Mouse (Mus musculus) kidney, embryonic 16.5 days (tissue): ENCODE data around the gene Mthfd2. TPM values are rescaled to one million over a fixed set of nuclear protein-coding genes. Genes with fewer than 3 reads are reported as not detected.

ENCODE experiments used
- ATAC-seq: fragments of 200-750 bp; cut with Nextera tagmentation; 2 replicates; pipeline ENCODE4 v1.8.0; 2017; ENCODE audit warnings: moderate TSS enrichment; ENCODE audit not compliant: low FRiP score, low TSS enrichment
- H3K27ac ChIP-seq: fragments of 300-500 bp; sonication (generic); 2 replicates; pipeline ENCODE4 v1.5.1; 2014; ENCODE audit warnings: low read length
- H3K27me3 ChIP-seq: fragments of 300-500 bp; sonication (generic); 2 replicates; pipeline ENCODE4 v1.6.1; 2014; ENCODE audit warnings: low read length, control low read depth, mixed read lengths; ENCODE audit not compliant: insufficient read depth
- H3K36me3 ChIP-seq: fragments of 300-500 bp; sonication (generic); 2 replicates; pipeline ENCODE4 v1.6.1; 2014; ENCODE audit warnings: low read length, control low read depth, mixed read lengths; ENCODE audit not compliant: insufficient read depth
- H3K4me1 ChIP-seq: fragments of 300-500 bp; sonication (generic); 2 replicates; pipeline ENCODE4 v1.6.1; 2014; ENCODE audit warnings: low read length, control low read depth, mixed read lengths; ENCODE audit not compliant: insufficient read depth
- H3K4me2 ChIP-seq: fragments of 300-500 bp; sonication (generic); replicated peaks from 2 replicates; pipeline ENCODE4 v1.6.1; 2014; ENCODE audit warnings: low read depth, low read length
- H3K4me3 ChIP-seq: fragments of 300-500 bp; sonication (generic); 2 replicates; pipeline ENCODE4 v1.5.1; 2014; ENCODE audit warnings: mild to moderate bottlenecking, low read length
- H3K9ac ChIP-seq: fragments of 300-500 bp; sonication (generic); replicated peaks from 2 replicates; pipeline ENCODE4 v1.6.1; 2014; ENCODE audit warnings: low read length
- H3K9me3 ChIP-seq: fragments of 300-500 bp; sonication (generic); 2 replicates; pipeline ENCODE4 v1.6.1; 2016; ENCODE audit warnings: low read length, control low read depth
- WGBS: fragments of 180-500 bp; shearing (Covaris S2); extraction: QIAGEN DNeasy Blood & Tissue Kit; methylation state at CpG from one replicate; pipeline ENCODE4 v1.1.7; 2014; 5-methylcytosine and 5-hydroxymethylcytosine counted together
- polyA plus RNA-seq: library from polyadenylated mRNA; unstranded; fragments of >200 nt; fragmentation: Nextera tagmentation; extraction: Ambion mirVana; gene quantifications from 2 replicates; pipeline ENCODE4 v1.2.1, GENCODE M21; 2015

Gene Mthfd2
- polyA plus RNA-seq, 1 experiment from 2014 or later, result 40.5 TPM

- H3K4me1 ChIP-seq, result peaks cover 19% of the 10 kb centered on the region
- no peak overlapping the region for H3K9ac ChIP-seq
- peak overlapping the region; percentile 86; the same call in 1 of the 2 replicates for H3K4me2 ChIP-seq
- peaks cover 14% of the 10 kb centered on the region for H3K36me3 ChIP-seq
- no peaks in the 10 kb centered on the region for H3K9me3 ChIP-seq
- H3K27ac ChIP-seq, result no peak overlapping the region
- no peak overlapping the region for H3K4me3 ChIP-seq
- ATAC-seq, result no peak
- H3K27me3 ChIP-seq, result no peaks in the 10 kb centered on the region
These were observed 10.4 kb downstream of the Mthfd2 start for GRCm38 (mm10) chr6:83315293-83315692.

GRCm38 (mm10) chr6:83312514-83312913 lies 13.2 kb downstream of the Mthfd2 start:
- Histone ChIP-seq H3K36me3 (peaks cover 21% of the 10 kb centered on the region), H3K9me3 (no peaks in the 10 kb centered on the region), H3K9ac (no peak overlapping the region), H3K4me3 (no peak overlapping the region), H3K4me2 (no peak overlapping the region), H3K4me1 (peaks cover 17% of the 10 kb centered on the region), H3K27ac (no peak overlapping the region), H3K27me3 (no peaks in the 10 kb centered on the region)
- 90% methylated on average over 8 of the region's 8 CpGs for WGBS
- ATAC-seq, result no peak

- WGBS, result 90% methylated on average over 7 of the region's 7 CpGs
- Histone ChIP-seq H3K9ac (no peak overlapping the region), H3K36me3 (peaks cover 22% of the 10 kb centered on the region), H3K27me3 (no peaks in the 10 kb centered on the region), H3K9me3 (no peaks in the 10 kb centered on the region), H3K27ac (no peak overlapping the region), H3K4me1 (peaks cover 17% of the 10 kb centered on the region), H3K4me3 (no peak overlapping the region), H3K4me2 (no peak overlapping the region)
- no peak for ATAC-seq
These were observed 13.7 kb downstream of the Mthfd2 start for GRCm38 (mm10) chr6:83312021-83312420.

GRCm38 (mm10) chr6:83311206-83311605 lies 14.5 kb downstream of the Mthfd2 start:
- H3K27ac ChIP-seq, result no peak overlapping the region
- no peak for ATAC-seq
- H3K4me2 ChIP-seq, result no peak overlapping the region
- H3K36me3 ChIP-seq, result peaks cover 30% of the 10 kb centered on the region
- H3K4me3 ChIP-seq, result no peak overlapping the region
- no peak overlapping the region for H3K9ac ChIP-seq
- H3K9me3 ChIP-seq, result no peaks in the 10 kb centered on the region
- peaks cover 10% of the 10 kb centered on the region for H3K4me1 ChIP-seq
- 93% methylated on average over 11 of the region's 11 CpGs for WGBS
- no peaks in the 10 kb centered on the region for H3K27me3 ChIP-seq

- no peak for ATAC-seq
- H3K4me2 ChIP-seq, result no peak overlapping the region
- WGBS, result 93% methylated on average over 7 of the region's 7 CpGs
- no peak overlapping the region for H3K27ac ChIP-seq
- no peak overlapping the region for H3K4me3 ChIP-seq
- no peaks in the 10 kb centered on the region for H3K27me3 ChIP-seq
- H3K36me3 ChIP-seq, result peaks cover 43% of the 10 kb centered on the region
- H3K9ac ChIP-seq, result no peak overlapping the region
- no peaks in the 10 kb centered on the region for H3K4me1 ChIP-seq
- no peaks in the 10 kb centered on the region for H3K9me3 ChIP-seq
These were observed 16.7 kb downstream of the Mthfd2 start for GRCm38 (mm10) chr6:83309017-83309416.

- H3K27ac ChIP-seq, result no peak overlapping the region
- peaks cover 22% of the 10 kb centered on the region for H3K36me3 ChIP-seq
- H3K4me1 ChIP-seq, result peaks cover 5% of the 10 kb centered on the region; the same call in 1 of the 2 replicates
- WGBS, result 67% methylated on average over 5 of the region's 5 CpGs
- H3K4me2 ChIP-seq, result no peak overlapping the region
- peak; percentile 51; the same call in 1 of the 2 replicates for ATAC-seq
- no peak overlapping the region for H3K9ac ChIP-seq
- H3K9me3 ChIP-seq, result no peaks in the 10 kb centered on the region
- H3K27me3 ChIP-seq, result no peaks in the 10 kb centered on the region
- no peak overlapping the region for H3K4me3 ChIP-seq
These were observed 23.4 kb downstream of the Mthfd2 start for GRCm38 (mm10) chr6:83302264-83302663.

GRCm38 (mm10) chr6:83301294-83301693 lies 24.4 kb downstream of the Mthfd2 start:
- H3K9me3 ChIP-seq, result no peaks in the 10 kb centered on the region
- no peak overlapping the region for H3K4me3 ChIP-seq
- H3K27ac ChIP-seq, result no peak overlapping the region
- no peak overlapping the region for H3K9ac ChIP-seq
- H3K27me3 ChIP-seq, result no peaks in the 10 kb centered on the region
- H3K4me1 ChIP-seq, result peaks cover 5% of the 10 kb centered on the region; the same call in 1 of the 2 replicates
- H3K36me3 ChIP-seq, result peaks cover 14% of the 10 kb centered on the region
- ATAC-seq, result no peak
- 73% methylated on average over 2 of the region's 2 CpGs for WGBS
- no peak overlapping the region for H3K4me2 ChIP-seq

- no peak overlapping the region for H3K9ac ChIP-seq
- peaks cover 8% of the 10 kb centered on the region; the same call in 1 of the 2 replicates for H3K36me3 ChIP-seq
- H3K27ac ChIP-seq, result no peak overlapping the region
- WGBS, result 82% methylated on average over 7 of the region's 7 CpGs
- H3K9me3 ChIP-seq, result no peaks in the 10 kb centered on the region
- H3K4me1 ChIP-seq, result peaks cover 5% of the 10 kb centered on the region; the same call in 1 of the 2 replicates
- no peak overlapping the region for H3K4me2 ChIP-seq
- H3K27me3 ChIP-seq, result no peaks in the 10 kb centered on the region
- ATAC-seq, result no peak
- H3K4me3 ChIP-seq, result no peak overlapping the region
These were observed 25.1 kb downstream of the Mthfd2 start for GRCm38 (mm10) chr6:83300447-83301229.

GRCm38 (mm10) chr6:83280256-83280955 lies 45.3 kb downstream of the Mthfd2 start:
- WGBS, result 78% methylated on average over 8 of the region's 8 CpGs
- Histone ChIP-seq H3K4me3 (no peak overlapping the region), H3K4me1 (no peaks in the 10 kb centered on the region), H3K27ac (no peak overlapping the region), H3K4me2 (no peak overlapping the region), H3K27me3 (no peaks in the 10 kb centered on the region), H3K36me3 (no peaks in the 10 kb centered on the region), H3K9me3 (peaks cover 8% of the 10 kb centered on the region; the same call in 1 of the 2 replicates), H3K9ac (no peak overlapping the region)
- ATAC-seq, result no peak

GRCm38 (mm10) chr6:83278881-83279280 lies 46.8 kb downstream of the Mthfd2 start:
- no peak overlapping the region for H3K9ac ChIP-seq
- peaks cover 8% of the 10 kb centered on the region; the same call in 1 of the 2 replicates for H3K9me3 ChIP-seq
- WGBS, result 19% methylated on average over 2 of the region's 2 CpGs

More at GRCm38 (mm10) chr6:83278881-83279280, 46.8 kb downstream of the Mthfd2 start:
- no peak overlapping the region for H3K27ac ChIP-seq
- H3K36me3 ChIP-seq, result no peaks in the 10 kb centered on the region
- no peak overlapping the region for H3K4me3 ChIP-seq
- H3K4me1 ChIP-seq, result no peaks in the 10 kb centered on the region
- no peak overlapping the region for H3K4me2 ChIP-seq
- no peak for ATAC-seq
- no peaks in the 10 kb centered on the region for H3K27me3 ChIP-seq
